Mouse (Mus musculus) naive thymus-derived CD4-positive, alpha-beta T cell, adult 2 months (primary cell): ENCODE results near the gene Pik3r3.

Experiments used
- DNase-seq: peaks from one replicate; pipeline ENCODE4 v3.0.0-alpha.2; 2011; ENCODE audit warnings: low read depth

The Pik3r3 gene

GRCm38 (mm10) chr4:116220071-116220650, 1.3 kb upstream of the Pik3r3 start:
- DNase-seq: peak; percentile 40

DNA sequence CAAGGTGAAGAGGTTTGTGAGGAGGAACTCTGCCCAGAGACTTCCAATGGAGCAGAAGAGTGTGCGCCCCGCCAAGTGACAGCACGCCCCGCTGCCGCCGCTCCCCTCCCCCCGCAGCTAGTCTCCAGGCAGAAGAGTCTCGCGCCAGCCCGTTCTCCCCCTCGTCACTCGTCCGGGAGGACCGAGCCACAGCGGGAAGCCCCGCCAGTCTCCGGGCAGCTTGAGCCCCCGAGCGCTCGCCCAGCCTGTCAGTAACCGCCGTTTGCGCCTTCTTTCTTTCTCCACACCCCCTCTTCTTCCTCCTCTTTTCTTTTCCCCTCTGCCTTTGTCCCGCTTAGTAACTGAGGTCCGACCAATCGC, 658 bp upstream of the Pik3r3 start:
- no peak for DNase-seq

DNA sequence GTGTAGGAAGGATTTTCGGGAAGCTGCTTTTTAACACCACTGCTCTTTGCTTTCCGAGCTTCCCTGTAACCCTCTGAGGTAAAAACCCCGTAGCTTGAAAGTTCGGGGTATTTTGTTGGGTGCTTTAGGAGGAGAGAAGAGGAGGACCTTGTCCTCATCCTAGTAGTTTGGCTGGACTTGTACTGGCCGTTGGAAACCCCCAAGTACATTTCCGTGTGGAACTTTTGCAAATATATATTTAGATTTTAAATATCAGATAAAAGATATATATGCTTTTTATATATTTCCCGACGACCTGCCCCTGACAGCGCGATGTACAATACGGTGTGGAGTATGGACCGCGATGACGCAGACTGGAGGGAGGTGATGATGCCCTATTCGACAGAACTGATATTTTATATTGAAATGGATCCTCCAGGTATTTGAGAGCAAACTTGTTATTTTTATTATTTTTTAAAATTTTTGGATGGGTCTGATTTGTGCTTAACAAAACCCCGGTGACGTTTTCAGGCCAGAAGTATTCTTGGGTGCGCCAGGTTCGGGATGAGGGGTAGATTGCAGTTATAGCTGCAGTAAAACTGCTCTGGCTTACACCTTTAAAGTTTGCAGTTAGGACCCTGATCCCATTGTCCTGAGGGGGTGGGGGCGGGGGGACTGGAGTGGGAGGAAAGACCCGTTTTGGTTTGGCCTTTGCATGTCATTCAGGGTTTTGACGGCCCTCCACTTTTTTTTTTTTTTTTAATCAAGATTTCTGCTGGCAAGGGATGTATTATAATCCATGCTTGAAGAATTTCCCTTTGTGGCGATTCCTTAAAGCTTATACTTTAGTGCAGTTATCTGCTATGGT, 801 bp downstream of the Pik3r3 start:
- DNase-seq: peak; percentile 46

DNA sequence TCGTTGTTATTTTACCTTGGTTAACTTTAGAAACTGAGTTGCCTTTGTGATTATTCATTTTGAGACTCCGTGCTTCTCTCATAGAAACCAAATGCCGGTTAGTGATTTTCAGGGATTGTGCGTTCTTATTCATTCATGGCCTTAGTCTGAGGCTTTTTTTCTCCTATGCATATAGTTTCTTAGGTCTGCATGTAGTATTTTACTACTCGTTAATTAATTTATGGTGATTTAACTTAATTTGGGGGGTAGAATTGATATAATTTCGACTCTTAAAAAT, 1.4 kb downstream of the Pik3r3 start:
- no peak for DNase-seq

GRCm38 (mm10) chr4:116243377-116243776, 22.0 kb downstream of the Pik3r3 start:
- DNase-seq: no peak

DNA sequence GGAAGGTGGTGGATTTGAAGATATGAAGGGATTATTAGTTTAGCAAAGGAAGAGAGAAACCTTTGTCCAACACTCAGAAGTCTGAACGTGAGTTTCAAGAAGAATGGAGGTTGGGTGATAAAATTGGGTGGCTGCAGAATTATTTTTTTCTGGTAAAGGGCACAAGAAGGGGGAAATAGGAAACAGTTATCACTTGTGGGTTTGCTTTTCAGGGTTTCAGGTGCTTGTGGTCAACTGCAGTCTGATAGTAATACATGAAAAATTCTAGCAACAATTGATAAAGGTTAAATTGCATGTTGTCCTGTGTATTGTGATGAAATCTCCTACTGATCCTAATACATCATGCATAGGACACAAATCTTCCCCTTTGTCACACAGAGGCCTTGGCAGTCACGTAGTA, 22.8 kb downstream of the Pik3r3 start:
- DNase-seq: no peak

DNA sequence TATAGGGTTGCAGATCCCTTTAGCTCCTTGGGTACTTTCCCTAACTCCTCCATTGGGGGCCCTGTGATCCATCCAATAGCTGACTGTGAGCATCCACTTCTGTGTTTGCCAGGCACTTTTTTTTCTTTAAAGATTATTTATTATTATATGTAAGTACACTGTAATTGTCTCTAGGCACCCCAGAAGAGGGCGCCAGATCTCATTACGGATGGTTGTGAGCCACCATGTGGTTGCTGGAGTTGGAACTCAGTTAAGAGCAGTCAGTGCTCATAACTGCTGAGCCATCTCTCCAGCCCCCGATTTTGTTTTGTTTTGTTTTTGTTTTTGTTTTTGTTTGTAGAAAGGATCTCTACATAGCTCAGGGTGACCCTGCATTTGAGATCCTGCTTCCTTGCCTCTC, 24.5 kb downstream of the Pik3r3 start:
- peak; percentile 62 for DNase-seq

GRCm38 (mm10) chr4:116249986-116250385, 28.6 kb downstream of the Pik3r3 start:
- no peak for DNase-seq

DNA sequence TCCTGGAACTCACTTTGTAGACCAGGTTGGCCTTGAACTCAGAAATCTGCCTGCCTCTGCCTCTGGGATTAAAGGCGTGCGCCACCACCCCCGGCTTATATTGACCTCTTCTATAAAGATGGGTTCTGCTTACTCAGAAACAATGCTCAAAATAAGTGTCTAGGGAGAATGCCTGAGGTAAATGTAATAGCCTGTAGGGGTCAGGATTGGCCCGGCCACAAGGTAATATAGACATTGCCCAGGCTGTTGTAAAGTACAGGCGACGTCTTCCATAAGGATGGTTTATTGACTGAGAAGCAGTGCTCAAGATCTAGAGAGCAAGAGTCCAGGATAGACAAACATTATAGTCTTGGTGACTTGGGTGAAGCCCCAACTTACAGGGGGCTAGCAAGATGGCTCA, 46.8 kb downstream of the Pik3r3 start:
- no peak for DNase-seq

GRCm38 (mm10) chr4:116282211-116282610, 60.8 kb downstream of the Pik3r3 start:
- peak; percentile 19 for DNase-seq

GRCm38 (mm10) chr4:116291561-116291960, 70.1 kb downstream of the Pik3r3 start:
- DNase-seq: no peak

GRCm38 (mm10) chr4:116293296-116293695, 71.9 kb downstream of the Pik3r3 start:
- no peak for DNase-seq

DNA sequence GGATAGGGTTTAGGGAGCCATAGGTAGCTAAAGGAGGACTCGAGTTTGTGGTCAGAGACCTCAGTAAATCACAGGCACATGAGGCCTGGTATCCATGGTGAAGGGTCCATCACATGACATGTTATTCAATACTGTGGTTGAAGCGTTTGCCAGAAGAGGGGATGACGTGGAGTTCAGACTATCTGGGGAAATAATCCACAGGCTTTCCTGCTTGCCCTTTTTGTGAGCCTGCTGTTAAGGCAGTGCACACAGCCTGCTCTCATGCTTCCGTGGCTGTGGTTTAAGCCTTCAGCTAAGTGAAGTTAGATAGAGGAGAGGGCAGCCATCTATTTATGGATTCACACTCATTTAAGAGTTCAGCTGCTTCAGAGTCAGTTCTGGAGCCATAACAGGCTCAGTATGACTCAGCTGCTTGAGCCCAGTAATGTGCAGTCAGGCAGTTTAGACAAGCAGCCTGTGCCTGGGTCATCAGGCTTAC, 79.5 kb downstream of the Pik3r3 start:
- no peak for DNase-seq

GRCm38 (mm10) chr4:116304551-116304950, 83.1 kb downstream of the Pik3r3 start:
- no peak for DNase-seq

GRCm38 (mm10) chr4:116317575-116317974, 96.2 kb downstream of the Pik3r3 start:
- no peak for DNase-seq

- DNase-seq: no peak
These were observed 100.7 kb downstream of the Pik3r3 start for GRCm38 (mm10) chr4:116322127-116322526.

DNA sequence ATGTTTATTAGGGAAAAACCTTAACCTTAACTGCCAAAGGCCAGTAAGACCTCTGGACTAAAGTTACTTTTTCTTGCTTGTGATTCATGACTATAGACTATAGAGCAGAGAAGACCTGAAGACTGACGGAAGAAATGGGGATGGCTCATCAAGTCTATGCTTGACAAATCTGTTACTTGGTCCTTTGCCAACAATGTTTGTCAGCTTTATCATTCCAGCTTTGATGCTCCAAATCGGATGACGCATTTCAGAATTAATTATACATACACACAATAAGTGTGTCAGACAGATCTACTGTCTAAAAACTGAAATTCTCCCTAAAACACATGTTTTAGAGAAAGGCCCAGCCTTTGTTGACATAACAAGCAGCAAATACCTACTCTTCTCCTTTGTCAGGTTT, 107.8 kb downstream of the Pik3r3 start:
- no peak for DNase-seq

DNA sequence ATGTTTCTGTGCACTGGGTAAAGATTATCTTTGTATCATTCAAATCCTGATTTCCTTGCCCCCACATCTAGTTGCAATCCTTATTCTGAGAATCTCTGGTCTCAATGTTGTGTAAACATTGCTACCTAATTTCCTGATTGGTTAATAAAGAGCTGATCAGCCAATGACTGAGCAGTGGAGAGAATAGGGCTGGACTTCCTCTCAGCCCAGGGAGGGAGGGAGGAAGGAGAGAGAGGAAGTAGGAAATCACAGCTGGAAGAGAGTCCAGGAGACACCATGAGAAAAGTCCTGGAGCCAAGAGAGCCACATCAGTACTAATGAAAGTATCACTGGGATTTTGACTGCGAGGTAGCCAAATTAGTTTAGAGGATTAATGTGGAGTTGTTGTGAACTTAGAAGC, 114.9 kb downstream of the Pik3r3 start:
- DNase-seq: no peak

DNA sequence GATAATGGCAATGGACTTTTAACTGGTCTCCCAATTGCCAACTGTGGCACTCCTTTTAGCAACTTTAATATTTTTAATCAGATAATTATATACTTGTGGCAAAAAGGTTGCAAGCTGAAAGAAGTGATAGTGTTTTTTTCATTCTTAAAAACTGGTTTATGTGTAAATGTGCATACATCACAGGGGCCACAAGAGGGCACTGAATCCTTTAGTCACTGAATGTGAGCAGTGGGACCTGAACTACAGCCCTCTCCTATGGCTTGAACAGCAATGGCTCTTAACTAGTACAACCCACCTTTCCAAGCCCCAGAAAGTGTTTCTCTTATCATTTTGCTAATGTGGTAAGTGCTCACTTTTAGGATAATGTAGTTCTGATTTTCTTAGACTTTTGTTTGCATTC, 120.7 kb downstream of the Pik3r3 start:
- DNase-seq: peak; percentile 46

DNA sequence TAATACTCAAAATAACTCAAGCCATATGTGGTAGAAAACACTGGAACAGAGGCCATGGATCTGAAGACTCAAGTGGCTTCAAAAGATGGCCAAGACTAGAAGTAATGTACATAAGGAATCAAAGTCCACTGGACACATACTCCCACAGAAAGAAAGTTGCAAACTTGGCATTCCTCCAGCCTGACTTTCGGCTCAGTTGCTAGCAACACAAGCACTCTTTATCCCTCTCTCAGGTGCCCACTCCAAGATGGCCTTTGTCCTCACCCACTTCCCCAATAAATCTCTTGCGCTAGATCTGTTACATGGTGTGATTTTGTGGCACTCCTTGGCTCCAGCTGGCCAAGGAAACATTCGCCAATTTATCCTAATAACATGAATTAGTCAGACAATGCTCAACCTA, 131.1 kb downstream of the Pik3r3 start:
- no peak for DNase-seq
